Mouse (Mus musculus): ENCODE data around the gene Vps4a. TPM values are rescaled to one million over a fixed set of nuclear protein-coding genes. Genes with fewer than 3 reads are reported as not detected.
A peak's percentile ranks its signal among the peaks of the same experiment; 100 is the strongest.

The Vps4a gene
- polyA plus RNA-seq, 1 experiment from 2014 or later = 88.3 TPM

GRCm38 (mm10) chr8:107052046-107052445 is 21.0 kb downstream of the Vps4a start:
- Histone ChIP-seq H3K4me2 (ENCODE audit: low read depth, low read length) (no peak overlapping the region), H3K4me3 (ENCODE audit: low read depth, low read length) (no peak overlapping the region), H3K36me3 (replicated peaks; ENCODE audit: control insufficient read depth, insufficient read depth, low read depth, low read length) (peaks cover 6% of the 10 kb centered on the region), H3K27me3 (ENCODE audit: control insufficient read depth, insufficient read depth, low read length) (no peaks in the 10 kb centered on the region), H3K9me3 (replicated peaks; ENCODE audit: control insufficient read depth, low read length) (no peaks in the 10 kb centered on the region), H3K27ac (replicated peaks; ENCODE audit: low read depth, low read length) (no peak overlapping the region), H3K4me1 (ENCODE audit: control insufficient read depth, insufficient read depth, low read length) (no peaks in the 10 kb centered on the region), H3K9ac (replicated peaks; ENCODE audit: low read length) (no peak overlapping the region)
- WGBS = 98% methylated on average over 8 of the region's 8 CpGs
- DNase-seq (ENCODE audit: low spot score) (no peak), ATAC-seq (replicated peaks; ENCODE audit: insufficient number of reproducible peaks, low FRiP score, low TSS enrichment, low read depth) (no peak)

GRCm38 (mm10) chr8:107056076-107056972 is 25.3 kb downstream of the Vps4a start, which contains the start of the genes Cog8 and Nip7:
Gene Cog8, minus strand, starts transcription at chr8:107056689.
Gene Nip7, plus strand, starts transcription at chr8:107056877.
- peak within 1 kb of the TSS; percentile 88 for H3K9ac ChIP-seq (replicated peaks; ENCODE audit: low read length)
- DNase-seq (ENCODE audit: low spot score) (peak; percentile 99), ATAC-seq (replicated peaks; ENCODE audit: insufficient number of reproducible peaks, low FRiP score, low TSS enrichment, low read depth) (peak; percentile 88)
- H3K27me3 ChIP-seq (ENCODE audit: control insufficient read depth, insufficient read depth, low read length) = no peaks in the 10 kb centered on the region
- under 1% methylated on average over 88 of the region's 88 CpGs for WGBS
- peak within 1 kb of the TSS; percentile 62 for H3K27ac ChIP-seq (replicated peaks; ENCODE audit: low read depth, low read length)
- H3K9me3 ChIP-seq (replicated peaks; ENCODE audit: control insufficient read depth, low read length) = no peaks in the 10 kb centered on the region
- peak within 1 kb of the TSS; percentile 83 for H3K4me2 ChIP-seq (ENCODE audit: low read depth, low read length)
- H3K4me3 ChIP-seq (ENCODE audit: low read depth, low read length) = peak within 1 kb of the TSS; percentile 99
- peaks cover 6% of the 10 kb centered on the region for H3K36me3 ChIP-seq (replicated peaks; ENCODE audit: control insufficient read depth, insufficient read depth, low read depth, low read length)
- no peaks in the 10 kb centered on the region; the same call in 1 of the 2 replicates for H3K4me1 ChIP-seq (ENCODE audit: control insufficient read depth, insufficient read depth, low read length)

DNA sequence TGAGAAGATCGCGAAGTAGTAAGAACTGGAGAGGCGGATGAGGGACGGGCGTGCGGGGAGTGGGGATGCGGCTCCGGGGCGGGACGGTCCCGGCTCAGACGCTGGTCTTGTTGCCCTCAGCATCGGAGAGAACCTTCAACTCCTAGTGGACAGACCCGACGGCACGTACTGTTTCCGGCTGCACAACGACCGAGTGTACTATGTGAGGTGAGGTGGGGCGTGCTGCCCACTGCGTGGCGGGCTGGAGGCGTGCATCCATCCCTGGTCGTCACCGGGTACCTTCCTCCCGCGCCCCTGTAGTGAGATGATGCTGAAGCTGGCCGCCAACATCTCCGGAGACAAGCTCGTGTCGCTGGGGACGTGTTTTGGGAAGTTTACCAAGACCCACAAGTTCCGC is 25.9 kb downstream of the Vps4a start:
- H3K36me3 ChIP-seq (replicated peaks; ENCODE audit: control insufficient read depth, insufficient read depth, low read depth, low read length) = peaks cover 4% of the 10 kb centered on the region
- under 1% methylated on average over 33 of the region's 33 CpGs for WGBS
- H3K4me1 ChIP-seq (ENCODE audit: control insufficient read depth, insufficient read depth, low read length) = no peaks in the 10 kb centered on the region; the same call in 1 of the 2 replicates
- DNase-seq (ENCODE audit: low spot score) = no peak
- H3K27me3 ChIP-seq (ENCODE audit: control insufficient read depth, insufficient read depth, low read length) = no peaks in the 10 kb centered on the region
- ATAC-seq (replicated peaks; ENCODE audit: insufficient number of reproducible peaks, low FRiP score, low TSS enrichment, low read depth) = peak; percentile 58
- peak overlapping the region; percentile 99 for H3K4me3 ChIP-seq (ENCODE audit: low read depth, low read length)
- peak overlapping the region; percentile 83 for H3K4me2 ChIP-seq (ENCODE audit: low read depth, low read length)
- H3K9ac ChIP-seq (replicated peaks; ENCODE audit: low read length) = peak overlapping the region; percentile 74
- H3K27ac ChIP-seq (replicated peaks; ENCODE audit: low read depth, low read length) = no peak overlapping the region
- no peaks in the 10 kb centered on the region for H3K9me3 ChIP-seq (replicated peaks; ENCODE audit: control insufficient read depth, low read length)

GRCm38 (mm10) chr8:107062613-107063012 is 31.6 kb downstream of the Vps4a start:
- no peak for DNase-seq (ENCODE audit: low spot score)
- WGBS = 88% methylated on average over 1 of the region's 1 CpGs
- Histone ChIP-seq H3K9ac (replicated peaks; ENCODE audit: low read length) (no peak overlapping the region), H3K27ac (replicated peaks; ENCODE audit: low read depth, low read length) (no peak overlapping the region), H3K27me3 (ENCODE audit: control insufficient read depth, insufficient read depth, low read length) (no peaks in the 10 kb centered on the region), H3K4me1 (ENCODE audit: control insufficient read depth, insufficient read depth, low read length) (no peaks in the 10 kb centered on the region; the same call in 1 of the 2 replicates), H3K4me2 (ENCODE audit: low read depth, low read length) (no peak overlapping the region), H3K9me3 (replicated peaks; ENCODE audit: control insufficient read depth, low read length) (no peaks in the 10 kb centered on the region), H3K36me3 (replicated peaks; ENCODE audit: control insufficient read depth, insufficient read depth, low read depth, low read length) (no peaks in the 10 kb centered on the region; the same call in 1 of the 2 replicates), H3K4me3 (ENCODE audit: low read depth, low read length) (no peak overlapping the region)
- no peak for ATAC-seq (replicated peaks; ENCODE audit: insufficient number of reproducible peaks, low FRiP score, low TSS enrichment, low read depth)

DNA sequence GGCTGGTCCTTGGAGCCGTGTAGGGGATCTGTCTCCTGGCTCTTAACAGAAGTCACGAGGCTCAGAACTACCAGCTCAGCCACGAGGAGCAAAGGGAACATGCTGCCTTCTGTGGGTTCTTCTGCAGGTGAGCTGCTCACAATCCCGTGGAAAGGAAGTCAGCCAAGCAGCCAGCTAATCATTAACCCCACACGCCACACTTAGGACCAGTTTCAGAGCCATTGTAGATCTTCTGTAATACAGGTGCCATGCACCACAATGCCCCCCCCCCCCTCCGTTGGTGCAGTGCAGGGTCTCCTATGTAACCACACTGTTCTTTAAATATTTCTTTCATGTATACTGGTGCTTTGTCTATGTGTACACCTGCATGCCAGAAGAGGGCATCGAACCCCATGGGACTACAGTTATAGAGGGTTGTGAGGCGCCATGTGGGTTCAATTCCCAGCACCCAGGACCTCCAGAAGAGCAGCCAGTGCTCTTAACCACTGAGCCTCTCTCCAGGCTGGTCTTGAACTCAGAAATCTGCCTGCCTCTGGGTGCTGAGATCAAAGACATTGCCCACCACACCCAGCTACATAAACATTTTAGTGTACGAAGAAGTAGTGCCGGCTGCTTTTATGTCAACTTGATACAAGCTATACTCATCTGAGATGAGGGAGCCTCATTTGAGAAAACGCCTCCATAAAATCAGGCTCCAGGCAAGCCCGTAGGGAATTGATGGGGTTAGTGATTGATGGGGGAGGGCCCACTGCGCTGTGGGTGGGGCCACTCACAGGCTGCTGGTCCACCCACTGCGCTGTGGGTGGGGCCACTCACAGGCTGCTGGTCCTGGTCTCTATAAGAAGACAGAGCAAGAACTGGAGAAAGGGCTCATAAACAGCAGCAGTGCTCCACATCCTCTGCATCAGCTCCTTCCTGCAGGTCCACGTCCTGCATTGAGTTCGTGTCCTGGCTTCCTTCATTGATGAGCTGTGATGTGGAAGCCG is 34.8 kb downstream of the Vps4a start, which contains the start of gene Tmed6:
Gene Tmed6 (minus strand): TSS at position 134 of the 986 bp plus-strand sequence.
- Histone ChIP-seq H3K9me3 (replicated peaks; ENCODE audit: control insufficient read depth, low read length) (no peaks in the 10 kb centered on the region), H3K27ac (replicated peaks; ENCODE audit: low read depth, low read length) (no peak within 1 kb of the TSS), H3K4me2 (ENCODE audit: low read depth, low read length) (no peak within 1 kb of the TSS), H3K9ac (replicated peaks; ENCODE audit: low read length) (no peak within 1 kb of the TSS), H3K36me3 (replicated peaks; ENCODE audit: control insufficient read depth, insufficient read depth, low read depth, low read length) (no peaks in the 10 kb centered on the region; the same call in none of the 2 replicates), H3K4me1 (ENCODE audit: control insufficient read depth, insufficient read depth, low read length) (no peaks in the 10 kb centered on the region), H3K27me3 (ENCODE audit: control insufficient read depth, insufficient read depth, low read length) (no peaks in the 10 kb centered on the region), H3K4me3 (ENCODE audit: low read depth, low read length) (no peak within 1 kb of the TSS)
- DNase-seq (ENCODE audit: low spot score) (no peak), ATAC-seq (replicated peaks; ENCODE audit: insufficient number of reproducible peaks, low FRiP score, low TSS enrichment, low read depth) (no peak)
- 66% methylated on average over 17 of the region's 17 CpGs for WGBS

GRCm38 (mm10) chr8:107073706-107074105 is 42.7 kb downstream of the Vps4a start:
- H3K9ac ChIP-seq (replicated peaks; ENCODE audit: low read length) = no peak overlapping the region
- no peak overlapping the region for H3K4me2 ChIP-seq (ENCODE audit: low read depth, low read length)
- H3K36me3 ChIP-seq (replicated peaks; ENCODE audit: control insufficient read depth, insufficient read depth, low read depth, low read length) = peaks cover 13% of the 10 kb centered on the region
- no peaks in the 10 kb centered on the region for H3K4me1 ChIP-seq (ENCODE audit: control insufficient read depth, insufficient read depth, low read length)
- DNase-seq (ENCODE audit: low spot score) = no peak
- WGBS = 69% methylated on average over 4 of the region's 4 CpGs
- H3K9me3 ChIP-seq (replicated peaks; ENCODE audit: control insufficient read depth, low read length) = no peaks in the 10 kb centered on the region
- no peak for ATAC-seq (replicated peaks; ENCODE audit: insufficient number of reproducible peaks, low FRiP score, low TSS enrichment, low read depth)
- no peak overlapping the region for H3K27ac ChIP-seq (replicated peaks; ENCODE audit: low read depth, low read length)
- H3K4me3 ChIP-seq (ENCODE audit: low read depth, low read length) = no peak overlapping the region
- H3K27me3 ChIP-seq (ENCODE audit: control insufficient read depth, insufficient read depth, low read length) = no peaks in the 10 kb centered on the region

GRCm38 (mm10) chr8:107074128-107074527 is 43.1 kb downstream of the Vps4a start:
- Histone ChIP-seq H3K9me3 (replicated peaks; ENCODE audit: control insufficient read depth, low read length) (no peaks in the 10 kb centered on the region), H3K36me3 (replicated peaks; ENCODE audit: control insufficient read depth, insufficient read depth, low read depth, low read length) (peaks cover 13% of the 10 kb centered on the region), H3K9ac (replicated peaks; ENCODE audit: low read length) (no peak overlapping the region)

More at GRCm38 (mm10) chr8:107074128-107074527, 43.1 kb downstream of the Vps4a start:
- no peak overlapping the region for H3K4me3 ChIP-seq (ENCODE audit: low read depth, low read length)
- DNase-seq (ENCODE audit: low spot score) (no peak), ATAC-seq (replicated peaks; ENCODE audit: insufficient number of reproducible peaks, low FRiP score, low TSS enrichment, low read depth) (no peak)
- H3K4me1 ChIP-seq (ENCODE audit: control insufficient read depth, insufficient read depth, low read length) = no peaks in the 10 kb centered on the region
- 83% methylated on average over 1 of the region's 1 CpGs for WGBS
- no peak overlapping the region for H3K4me2 ChIP-seq (ENCODE audit: low read depth, low read length)
- H3K27me3 ChIP-seq (ENCODE audit: control insufficient read depth, insufficient read depth, low read length) = no peaks in the 10 kb centered on the region
- no peak overlapping the region for H3K27ac ChIP-seq (replicated peaks; ENCODE audit: low read depth, low read length)
